Mouse (Mus musculus) limb, embryonic 15.5 days (tissue): ENCODE results near the gene Dleu7. TPM values are rescaled to one million over a fixed set of nuclear protein-coding genes. Genes with fewer than 3 reads are reported as not detected.

Source experiments
- ATAC-seq: fragments of 200-750 bp; cut with Nextera tagmentation; 2 replicates; pipeline ENCODE4 v1.8.0; 2017; ENCODE audit warnings: low read depth, moderate TSS enrichment; ENCODE audit not compliant: insufficient number of reproducible peaks, low FRiP score, low TSS enrichment
- H3K27ac ChIP-seq: fragments of 300-500 bp; sonication (generic); 2 replicates; pipeline ENCODE4 v1.5.1; 2015; ENCODE audit warnings: moderate library complexity, mild to moderate bottlenecking, inconsistent platforms
- H3K27me3 ChIP-seq: fragments of 300-500 bp; sonication (generic); 2 replicates; pipeline ENCODE4 v1.6.1; 2015; ENCODE audit warnings: inconsistent platforms
- H3K36me3 ChIP-seq: fragments of 300-500 bp; sonication (generic); 2 replicates; pipeline ENCODE4 v1.6.1; 2015; ENCODE audit warnings: inconsistent platforms
- H3K4me1 ChIP-seq: fragments of 300-500 bp; sonication (generic); 2 replicates; pipeline ENCODE4 v1.6.1; 2015; ENCODE audit warnings: inconsistent platforms
- H3K4me2 ChIP-seq: fragments of 300-500 bp; sonication (generic); 2 replicates; pipeline ENCODE4 v1.6.1; 2015; ENCODE audit warnings: mild to moderate bottlenecking, inconsistent platforms
- H3K4me3 ChIP-seq: fragments of 300-500 bp; sonication (generic); 2 replicates; pipeline ENCODE4 v1.5.1; 2015; ENCODE audit warnings: mild to moderate bottlenecking, inconsistent platforms
- H3K9ac ChIP-seq: fragments of 300-500 bp; sonication (generic); 2 replicates; pipeline ENCODE4 v1.6.1; 2015; ENCODE audit warnings: inconsistent platforms
- H3K9me3 ChIP-seq: fragments of 300-500 bp; sonication (generic); 2 replicates; pipeline ENCODE4 v1.6.1; 2016; ENCODE audit warnings: inconsistent platforms
- WGBS: fragments of 180-500 bp; shearing (Covaris S2); methylation state at CpG from one replicate; pipeline ENCODE4 v1.1.7; 2015; 5-methylcytosine and 5-hydroxymethylcytosine counted together
- polyA plus RNA-seq: library from polyadenylated mRNA; unstranded; fragments of >200 nt; fragmentation: Nextera tagmentation; extraction: Ambion mirVana; gene quantifications from 2 replicates; pipeline ENCODE4 v1.2.1, GENCODE M21; 2015

Gene Dleu7
- polyA plus RNA-seq, 1 experiment from 2014 or later, result 1.2 TPM

GRCm38 (mm10) chr14:62235969-62236368, 56.9 kb downstream of the Dleu7 start:
- H3K36me3 ChIP-seq, result no peaks in the 10 kb centered on the region
- no peaks in the 10 kb centered on the region for H3K9me3 ChIP-seq
- no peak for ATAC-seq
- H3K4me1 ChIP-seq, result 0 out of 2 replicates have a peak, but pooled peaks cover 4% of the 10 kb centered on the region
- no peak overlapping the region for H3K4me2 ChIP-seq
- WGBS, result 56% methylated on average over 7 of the region's 7 CpGs
- no peaks in the 10 kb centered on the region for H3K27me3 ChIP-seq
- no peak overlapping the region for H3K4me3 ChIP-seq
- no peak overlapping the region for H3K9ac ChIP-seq
- H3K27ac ChIP-seq, result no peak overlapping the region

GRCm38 (mm10) chr14:62235214-62235613, 57.6 kb downstream of the Dleu7 start:
- Histone ChIP-seq H3K4me2 (no peak overlapping the region), H3K9me3 (no peaks in the 10 kb centered on the region), H3K9ac (no peak overlapping the region), H3K36me3 (no peaks in the 10 kb centered on the region), H3K4me3 (no peak overlapping the region), H3K4me1 (0 out of 2 replicates have a peak, but pooled peaks cover 4% of the 10 kb centered on the region), H3K27me3 (no peaks in the 10 kb centered on the region), H3K27ac (no peak overlapping the region)
- WGBS, result 50% methylated on average over 1 of the region's 1 CpGs
- no peak for ATAC-seq

GRCm38 (mm10) chr14:62230968-62231367, 61.9 kb downstream of the Dleu7 start:
- WGBS, result 67% methylated on average over 3 of the region's 3 CpGs
- ATAC-seq, result no peak

GRCm38 (mm10) chr14:62227101-62227500, 65.7 kb downstream of the Dleu7 start:
- ATAC-seq, result no peak
- Histone ChIP-seq H3K36me3 (no peaks in the 10 kb centered on the region), H3K27me3 (no peaks in the 10 kb centered on the region), H3K4me2 (no peak overlapping the region), H3K4me3 (no peak overlapping the region), H3K27ac (no peak overlapping the region), H3K9ac (no peak overlapping the region), H3K9me3 (no peaks in the 10 kb centered on the region), H3K4me1 (no peaks in the 10 kb centered on the region)
- 74% methylated on average over 5 of the region's 5 CpGs for WGBS

More at GRCm38 (mm10) chr14:62230968-62231367, 61.9 kb downstream of the Dleu7 start:
- Histone ChIP-seq H3K4me2 (no peak overlapping the region), H3K4me3 (no peak overlapping the region), H3K9ac (no peak overlapping the region), H3K27ac (no peak overlapping the region), H3K27me3 (no peaks in the 10 kb centered on the region), H3K36me3 (no peaks in the 10 kb centered on the region), H3K4me1 (0 out of 2 replicates have a peak, but pooled peaks cover 2% of the 10 kb centered on the region), H3K9me3 (no peaks in the 10 kb centered on the region)

- no peaks in the 10 kb centered on the region for H3K9me3 ChIP-seq
- ATAC-seq, result no peak
- H3K4me3 ChIP-seq, result no peak overlapping the region
- no peak overlapping the region for H3K27ac ChIP-seq
- no peak overlapping the region for H3K4me2 ChIP-seq
- no peaks in the 10 kb centered on the region for H3K36me3 ChIP-seq
- no peaks in the 10 kb centered on the region for H3K27me3 ChIP-seq
- 76% methylated on average over 11 of the region's 11 CpGs for WGBS
- H3K9ac ChIP-seq, result no peak overlapping the region
- no peaks in the 10 kb centered on the region for H3K4me1 ChIP-seq
Measured at GRCm38 (mm10) chr14:62226576-62227047, 66.2 kb downstream of the Dleu7 start.

Other genes with a start within 250 kb of the Dleu7 start
- gene Rnaseh2b, start 458 bp downstream of the Dleu7 start, polyA plus RNA-seq, result 42.2 and 46.3 TPM in 2 replicates
- 0.09 and 0.31 TPM in 2 replicates for gene Gucy1b2, start 163.2 kb upstream of the Dleu7 start, polyA plus RNA-seq